8 mouse cellular contexts compared by ENCODE assay signal in the genomic region with DNA sequence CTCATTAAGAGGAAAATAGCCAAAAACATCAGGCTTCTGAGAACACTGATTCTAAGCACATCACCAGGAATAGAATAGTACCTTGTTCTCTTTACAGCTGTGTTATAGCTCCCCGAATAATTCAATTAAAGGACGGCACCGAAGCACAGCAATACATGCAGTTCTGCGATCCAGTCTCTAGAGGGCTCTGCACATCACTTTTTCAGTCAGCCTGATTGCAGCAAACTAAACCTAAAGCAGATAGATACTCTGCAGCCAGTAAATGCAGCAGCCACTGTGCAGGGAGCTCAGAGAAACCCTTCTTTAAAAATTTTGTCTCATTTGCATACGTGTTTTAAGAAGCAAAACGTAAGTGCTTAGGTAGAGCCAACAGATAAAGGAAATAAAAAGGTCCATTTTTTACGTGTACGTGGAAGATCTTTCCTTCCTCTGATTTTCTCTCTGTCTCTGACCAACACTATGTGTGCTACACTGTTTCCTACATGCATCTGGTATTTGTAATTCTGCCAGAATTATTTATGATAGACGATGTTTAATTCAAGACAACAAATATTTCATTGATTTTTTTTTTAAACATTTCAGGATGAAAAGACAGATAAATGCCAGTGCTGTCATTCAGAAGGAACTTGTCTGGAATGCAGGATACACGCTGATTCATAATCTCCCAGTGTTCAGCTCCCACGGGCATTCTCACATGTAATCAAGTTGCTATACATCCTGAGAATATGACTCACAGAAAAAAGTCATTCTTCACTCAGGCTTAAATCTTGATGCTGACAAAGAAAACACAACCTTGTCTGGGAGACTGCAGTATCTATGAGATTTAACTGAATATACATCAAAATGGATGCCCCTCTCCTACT.
DNase-seq lines count a peak whose midpoint lies in the region; ATAC-seq lines count a peak whose summit lies in the region.
"Had no signal": no experiment of that assay in that cellular context is flagged by ENCODE, and none has a peak within 500 bp of the region (broad histone marks: within the 10 kb centered on the region; RNA-seq: fewer than 3 reads in every experiment).

No protein-coding gene starts in this region.

- peak; percentile 46 for DNase-seq in adrenal gland, adult 2 months
- peak; percentile 76 to 79 for DNase-seq in cerebellum, postnatal 14 days
- peak; percentile 35 to 64 for DNase-seq in frontal cortex, postnatal 10 days (ENCODE audit: low spot score in 2 of 2)
- DNase-seq in left cerebral cortex, adult 9 months (ENCODE audit: low spot score in 2 of 2), result peak; percentile 27 to 79
- peak; percentile 9 for DNase-seq in thymus, postnatal 14 days

- no peaks in the 10 kb centered on the region for H3K4me1 ChIP-seq in intestine, embryonic 15.5 days (replicated peaks)
- H3K4me1 ChIP-seq in midbrain, embryonic 16.5 days (ENCODE audit: control insufficient read depth, insufficient read depth, low read length), result peaks cover 6% of the 10 kb centered on the region
- H3K4me1 ChIP-seq: limb, embryonic 13.5 days had no signal

- 25% methylated on average over 11 of the region's 11 CpGs for WGBS in intestine, embryonic 15.5 days
- 14% methylated on average over 11 of the region's 11 CpGs for WGBS in midbrain, embryonic 16.5 days

- no peaks in the 10 kb centered on the region for H3K9me3 ChIP-seq in intestine, embryonic 15.5 days
- no peaks in the 10 kb centered on the region for H3K9me3 ChIP-seq in midbrain, embryonic 16.5 days (replicated peaks; ENCODE audit: control insufficient read depth, low read length, poor library complexity, severe bottlenecking)
- H3K9me3 ChIP-seq: limb, embryonic 13.5 days had no signal

- H3K27ac ChIP-seq in intestine, embryonic 15.5 days, result no peak overlapping the region
- H3K27ac ChIP-seq in midbrain, embryonic 16.5 days (ENCODE audit: low read length), result no peak overlapping the region
- H3K27ac ChIP-seq: limb, embryonic 13.5 days had no signal

- H3K9ac ChIP-seq in intestine, embryonic 15.5 days, result no peak overlapping the region
- H3K9ac ChIP-seq in midbrain, embryonic 16.5 days (ENCODE audit: low read depth, low read length), result peak overlapping the region; percentile 25; the same call in 1 of the 2 replicates
- H3K9ac ChIP-seq: limb, embryonic 13.5 days had no signal

- no peaks in the 10 kb centered on the region for H3K27me3 ChIP-seq in intestine, embryonic 15.5 days (replicated peaks)
- H3K27me3 ChIP-seq in midbrain, embryonic 16.5 days (ENCODE audit: control insufficient read depth, insufficient read depth, low read depth, low read length), result no peaks in the 10 kb centered on the region
- H3K27me3 ChIP-seq: limb, embryonic 13.5 days had no signal

- no peaks in the 10 kb centered on the region for H3K36me3 ChIP-seq in intestine, embryonic 15.5 days
- H3K36me3 ChIP-seq in midbrain, embryonic 16.5 days (ENCODE audit: control insufficient read depth, insufficient read depth, low read length), result no peaks in the 10 kb centered on the region
- H3K36me3 ChIP-seq: limb, embryonic 13.5 days had no signal

- ATAC-seq in intestine, embryonic 15.5 days, result 0 out of 2 replicates have a peak, but pooled peaks have one; percentile 41
- ATAC-seq in midbrain, embryonic 16.5 days, result peak; percentile 92

- no peak overlapping the region for H3K4me3 ChIP-seq in intestine, embryonic 15.5 days (replicated peaks)
- H3K4me3 ChIP-seq in midbrain, embryonic 16.5 days (ENCODE audit: low read depth, low read length), result peak overlapping the region; percentile 9; the same call in 1 of the 2 replicates
- H3K4me3 ChIP-seq: limb, embryonic 13.5 days had no signal

- no peak overlapping the region for H3K4me2 ChIP-seq in intestine, embryonic 15.5 days (replicated peaks)
- peak overlapping the region; percentile 31 for H3K4me2 ChIP-seq in midbrain, embryonic 16.5 days (ENCODE audit: low read length)
- H3K4me2 ChIP-seq: limb, embryonic 13.5 days had no signal

Comparison
In these comparisons a context has a peak if more than half of its experiments do, and no peak if none do; other contexts are left out.
1. DNase-seq: peak in every context shown above with its lines; median percentile 78 in cerebellum, postnatal 14 days; 53 in left cerebral cortex, adult 9 months; 50 in frontal cortex, postnatal 10 days; 46 in adrenal gland, adult 2 months; 9 in thymus, postnatal 14 days.